Mouse (Mus musculus): ENCODE measurements at regions not wholly inside any gene's neighbourhood (a gene's known extent, or its start where the extent isn't known, plus 50 kb on each side); places are given as distances from the start of the nearest gene placed in this dataset.

GRCm38 (mm10) chr13:44421426-44421825, 307.8 kb upstream of the Jarid2 start:
- CTCF ChIA-PET, result no interaction called here
- POLR2A ChIA-PET, result interaction anchor here in 2 of 4 experiments (0.5 to 0.8 kb wide), 2 partner anchors 11 to 12 kb away, joined by 3 read pairs; no protein-coding TSS in a partner anchor

GRCm38 (mm10) chr13:44421922-44422321, 307.4 kb upstream of the Jarid2 start:
- CTCF ChIA-PET, result no interaction called here

GRCm38 (mm10) chr13:44430492-44430891, 298.8 kb upstream of the Jarid2 start:
- ChIA-PET POLR2A (no interaction called here), CTCF (no interaction called here)

More at GRCm38 (mm10) chr13:44421922-44422321, 307.4 kb upstream of the Jarid2 start:
- POLR2A ChIA-PET, result interaction anchor here in 1 of 4 experiments (0.8 kb wide), 1 partner anchor 12 kb away, joined by 3 read pairs; no protein-coding TSS in a partner anchor

DNA sequence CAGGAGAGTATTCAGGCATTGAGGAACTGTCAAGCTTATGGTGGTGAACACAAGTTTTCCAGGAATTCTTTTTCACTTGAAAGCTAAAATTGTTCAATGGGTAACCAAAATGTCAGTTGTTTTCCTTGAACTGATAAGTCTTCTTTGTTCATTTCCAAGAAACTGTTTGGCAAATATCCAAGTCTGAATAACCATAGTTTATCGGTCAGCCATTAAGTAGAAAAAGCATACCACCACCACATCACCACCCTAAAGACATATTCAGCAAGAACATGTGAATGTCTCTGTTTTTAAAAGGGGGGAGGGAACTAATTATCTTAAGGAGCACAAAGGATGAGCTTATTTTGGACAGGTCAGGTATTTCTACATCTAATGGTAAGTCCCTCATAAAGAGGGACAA, 291.6 kb upstream of the Jarid2 start:
- CTCF ChIA-PET, result no interaction called here
- POLR2A ChIA-PET, result no interaction called here

DNA sequence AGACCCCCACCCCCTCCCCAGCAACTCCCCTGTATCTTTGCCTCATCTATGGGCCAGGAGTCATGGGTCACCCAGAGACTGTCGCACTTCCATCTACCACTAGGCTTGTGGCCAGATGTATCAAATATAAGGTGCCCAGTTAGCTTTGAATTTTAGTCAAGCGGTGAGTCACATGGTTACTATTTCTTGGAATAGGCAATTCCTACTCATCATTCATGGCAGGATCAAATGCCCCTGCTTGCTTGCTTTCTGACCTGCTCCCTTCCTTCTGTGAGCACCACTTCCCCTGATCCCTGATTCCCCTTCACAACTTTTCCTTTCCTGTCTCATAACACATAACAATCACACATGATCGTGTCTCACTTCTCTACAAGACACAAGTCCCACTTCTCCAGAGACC, 288.2 kb upstream of the Jarid2 start:
- ChIA-PET POLR2A (interaction anchor here in 1 of 4 experiments (0.9 to 2.1 kb wide), 4 partner anchors 13 to 34 kb away, joined by 3 to 7 read pairs (median 4); no protein-coding TSS in a partner anchor), CTCF (interaction anchor here in 2 of 4 experiments (0.6 to 1.5 kb wide), 3 partner anchors 9 to 293 kb away, joined by 3 to 4 read pairs (median 4); no protein-coding TSS in a partner anchor)

DNA sequence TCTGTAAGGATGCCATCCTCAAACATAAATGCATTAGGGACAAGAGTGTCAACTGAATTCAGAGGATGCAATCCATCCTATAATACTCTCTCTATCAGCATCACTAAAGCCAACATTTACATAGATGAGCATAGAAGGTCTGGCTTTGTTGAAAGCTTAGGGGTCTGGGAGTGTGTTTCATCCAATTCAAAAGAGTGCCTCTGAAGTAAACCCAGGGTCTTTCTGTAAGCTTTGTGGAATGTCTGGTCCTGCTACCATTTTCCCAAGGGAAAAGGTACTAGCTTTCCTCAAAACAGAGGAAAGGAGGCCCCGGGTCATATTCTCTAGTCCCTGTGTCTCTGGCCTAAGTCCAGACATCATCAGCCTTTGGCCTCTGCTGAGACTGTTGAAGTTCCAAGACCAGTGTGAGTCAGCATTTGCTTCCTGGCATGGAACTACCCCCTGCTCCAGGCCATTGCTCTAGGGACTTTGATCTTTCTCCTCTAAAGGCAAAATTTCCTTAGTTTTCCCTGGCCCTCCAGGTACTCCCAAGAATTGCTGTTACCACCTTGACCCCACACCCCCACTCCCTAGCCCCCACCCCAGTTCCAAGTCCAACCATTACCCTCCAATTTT, 280.0 kb upstream of the Jarid2 start:
- POLR2A ChIA-PET, result interaction anchor here in 1 of 4 experiments (1.5 to 2.1 kb wide), 2 partner anchors 13 to 47 kb away, joined by 3 to 5 read pairs; no protein-coding TSS in a partner anchor
- CTCF ChIA-PET, result interaction anchor here in 1 of 4 experiments (1.5 kb wide), 1 partner anchor 8 kb away, joined by 4 read pairs; no protein-coding TSS in a partner anchor

GRCm38 (mm10) chr13:44451224-44451623, 278.1 kb upstream of the Jarid2 start:
- ChIA-PET CTCF (interaction anchor here in 1 of 4 experiments (1.5 kb wide), 1 partner anchor 10 kb away, joined by 4 read pairs; no protein-coding TSS in a partner anchor), POLR2A (interaction anchor here in 1 of 4 experiments (1.1 to 1.4 kb wide), 3 partner anchors 16 to 28 kb away, joined by 3 read pairs; no protein-coding TSS in a partner anchor)

DNA sequence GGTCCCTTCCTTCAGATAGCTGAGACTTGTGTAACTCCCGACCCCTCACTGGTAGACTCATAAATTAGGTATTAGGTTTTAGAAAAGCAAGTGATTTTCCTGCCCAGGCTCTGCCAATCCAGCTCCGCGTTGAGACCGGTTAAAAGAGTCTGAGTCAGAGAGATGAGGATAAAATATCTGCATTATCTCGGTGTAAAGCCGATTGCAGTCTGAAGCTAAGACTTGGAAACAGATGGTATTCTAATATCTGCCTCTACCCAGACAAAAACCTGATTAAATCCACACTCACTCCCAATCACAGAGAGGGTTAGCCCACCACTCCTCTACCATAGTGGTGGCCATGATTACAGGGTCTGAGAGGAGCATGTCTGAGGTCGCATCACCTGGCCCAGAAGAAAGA, 276.1 kb upstream of the Jarid2 start:
- POLR2A ChIA-PET, result no interaction called here

DNA sequence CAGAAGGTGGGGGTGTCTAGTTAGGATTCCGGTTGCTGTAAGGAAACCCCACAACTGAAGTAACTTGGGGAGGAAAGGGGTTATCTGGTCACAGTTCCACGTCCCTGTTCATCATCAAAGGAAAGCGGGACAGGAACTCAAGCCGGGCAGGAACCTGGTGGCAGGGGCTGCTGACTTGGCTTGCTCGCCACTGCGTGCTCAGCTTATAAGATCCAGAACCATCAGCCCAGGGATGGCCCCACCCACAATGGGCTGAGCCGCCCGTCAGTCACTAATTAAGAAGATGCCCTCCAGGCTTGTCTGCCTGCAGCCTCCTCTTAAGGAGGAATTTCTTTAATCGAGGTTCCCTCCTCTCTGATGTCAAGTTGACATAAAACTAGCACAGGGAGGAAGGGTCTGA, 275.1 kb upstream of the Jarid2 start:
- CTCF ChIA-PET, result interaction anchor here in 1 of 4 experiments (0.6 kb wide), 2 partner anchors 19 to 55 kb away, joined by 5 to 9 read pairs; no protein-coding TSS in a partner anchor
- POLR2A ChIA-PET, result interaction anchor here in 2 of 4 experiments (0.5 to 1.0 kb wide), 4 partner anchors 13 to 258 kb away, joined by 3 to 8 read pairs (median 4); no protein-coding TSS in a partner anchor

More for the DNA sequence above, 276.1 kb upstream of the Jarid2 start:
- CTCF ChIA-PET, result no interaction called here

- CTCF ChIA-PET, result interaction anchor here in 1 of 4 experiments (0.5 kb wide), 1 partner anchor 1881 kb away, joined by 3 read pairs; no protein-coding TSS in a partner anchor
- POLR2A ChIA-PET, result interaction anchor here in 1 of 4 experiments (1.0 to 1.3 kb wide), 2 partner anchors 12 to 46 kb away, joined by 4 read pairs; no protein-coding TSS in a partner anchor
Measured at GRCm38 (mm10) chr13:44455193-44455592, 274.1 kb upstream of the Jarid2 start.

GRCm38 (mm10) chr13:44458744-44459143, 270.5 kb upstream of the Jarid2 start:
- CTCF ChIA-PET, result interaction anchor here in 2 of 4 experiments (0.6 to 0.8 kb wide), 4 partner anchors 17 to 133 kb away, joined by 3 to 11 read pairs (median 4); no protein-coding TSS in a partner anchor
- POLR2A ChIA-PET, result interaction anchor here in 3 of 4 experiments (0.8 to 2.9 kb wide), 4 partner anchors 10 to 93 kb away, joined by 3 to 12 read pairs (median 5); no protein-coding TSS in a partner anchor

DNA sequence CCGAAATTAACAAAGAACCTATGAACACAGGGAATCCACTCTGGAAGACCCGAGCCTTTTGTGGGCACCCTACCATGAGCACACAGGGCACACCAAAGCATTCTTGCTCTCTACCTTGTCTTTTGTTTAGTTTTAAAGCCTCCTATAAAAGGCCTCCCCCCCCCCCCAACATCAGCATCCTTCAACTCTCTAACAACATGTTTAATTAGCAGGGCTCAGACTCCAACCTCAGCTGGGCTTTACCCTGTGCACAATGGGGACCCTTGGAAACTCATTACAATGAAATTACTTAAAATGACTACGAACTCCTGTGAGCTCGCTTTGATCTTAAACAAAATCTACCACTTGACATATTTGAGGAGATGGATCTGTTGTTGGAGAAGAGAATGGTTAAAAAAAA, 270.1 kb upstream of the Jarid2 start:
- ChIA-PET POLR2A (interaction anchor here in 3 of 4 experiments (0.8 to 2.9 kb wide), 4 partner anchors 9 to 93 kb away, joined by 3 to 12 read pairs (median 5); no protein-coding TSS in a partner anchor), CTCF (interaction anchor here in 2 of 4 experiments (0.6 to 0.8 kb wide), 4 partner anchors 17 to 134 kb away, joined by 3 to 11 read pairs (median 4); no protein-coding TSS in a partner anchor)

DNA sequence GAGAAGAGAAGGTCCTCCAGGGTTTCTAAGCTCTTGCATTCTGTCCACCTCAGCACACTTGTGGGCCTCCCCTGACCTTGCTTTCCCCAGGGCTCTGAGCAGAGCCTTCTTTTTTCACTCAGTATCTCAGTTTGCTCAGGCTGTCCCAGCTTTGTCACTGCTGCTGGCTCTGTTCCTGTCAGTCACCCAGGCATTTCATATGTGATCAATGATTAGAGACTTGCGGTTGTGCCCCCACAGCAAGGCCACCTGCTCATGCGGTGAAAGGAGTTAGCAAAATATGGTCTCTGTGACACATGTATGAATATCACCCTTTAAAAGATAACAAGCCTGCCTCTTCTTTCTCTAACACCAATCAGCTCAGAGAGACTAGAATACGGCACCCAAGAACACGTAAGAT, 265.6 kb upstream of the Jarid2 start:
- POLR2A ChIA-PET, result no interaction called here
- CTCF ChIA-PET, result no interaction called here

DNA sequence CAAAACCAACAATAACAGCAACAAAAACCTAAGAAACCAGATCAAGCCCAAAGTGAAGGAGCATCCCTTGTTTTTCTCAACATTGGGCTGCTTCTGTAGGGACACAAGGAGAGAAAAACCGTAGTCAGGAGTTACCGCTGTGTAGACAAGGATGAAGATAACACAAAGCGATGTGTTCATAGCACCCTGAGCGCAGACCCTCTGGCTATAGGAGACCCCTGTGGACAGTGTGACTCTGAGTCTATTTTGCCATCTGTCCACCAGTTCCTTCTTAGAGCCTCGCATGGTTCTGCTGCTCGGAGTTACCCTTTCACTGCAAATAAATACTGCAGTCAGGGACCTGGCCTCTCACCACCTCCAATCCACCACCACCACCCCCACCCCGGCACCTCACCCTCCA, 263.7 kb upstream of the Jarid2 start:
- POLR2A ChIA-PET, result no interaction called here
- CTCF ChIA-PET, result no interaction called here

- POLR2A ChIA-PET, result interaction anchor here in 3 of 4 experiments (0.6 to 2.6 kb wide), 10 partner anchors 9 to 265 kb away, joined by 3 to 12 read pairs (median 4); no protein-coding TSS in a partner anchor
Measured at GRCm38 (mm10) chr13:44468963-44469674, 260.2 kb upstream of the Jarid2 start.

DNA sequence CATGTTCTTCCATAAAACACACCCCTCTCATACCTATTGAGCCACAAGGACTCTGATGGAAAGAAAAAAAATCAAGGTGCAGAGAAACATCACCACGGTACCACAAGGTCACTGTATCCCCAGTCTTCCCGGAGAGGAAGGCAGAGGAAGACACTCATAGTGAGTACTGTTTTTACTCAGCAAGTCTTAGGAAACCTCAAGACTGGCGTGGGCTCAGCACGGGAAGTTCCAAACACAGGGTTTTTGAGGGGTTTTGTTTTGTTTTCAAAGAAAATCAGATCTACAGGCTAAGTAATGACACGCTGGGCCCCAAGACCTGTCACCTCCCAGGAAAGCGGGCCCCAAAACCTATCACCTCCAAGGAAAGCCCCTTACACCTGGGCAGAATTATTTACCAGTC, 259.6 kb upstream of the Jarid2 start:
- CTCF ChIA-PET, result no interaction called here
- POLR2A ChIA-PET, result interaction anchor here in 2 of 4 experiments (1.1 to 2.6 kb wide), 7 partner anchors 10 to 265 kb away, joined by 3 to 12 read pairs (median 3); no protein-coding TSS in a partner anchor

More at GRCm38 (mm10) chr13:44468963-44469674, 260.2 kb upstream of the Jarid2 start:
- CTCF ChIA-PET, result interaction anchor here in 1 of 4 experiments (0.6 kb wide), 2 partner anchors 16 to 745 kb away, joined by 3 read pairs; no protein-coding TSS in a partner anchor

DNA sequence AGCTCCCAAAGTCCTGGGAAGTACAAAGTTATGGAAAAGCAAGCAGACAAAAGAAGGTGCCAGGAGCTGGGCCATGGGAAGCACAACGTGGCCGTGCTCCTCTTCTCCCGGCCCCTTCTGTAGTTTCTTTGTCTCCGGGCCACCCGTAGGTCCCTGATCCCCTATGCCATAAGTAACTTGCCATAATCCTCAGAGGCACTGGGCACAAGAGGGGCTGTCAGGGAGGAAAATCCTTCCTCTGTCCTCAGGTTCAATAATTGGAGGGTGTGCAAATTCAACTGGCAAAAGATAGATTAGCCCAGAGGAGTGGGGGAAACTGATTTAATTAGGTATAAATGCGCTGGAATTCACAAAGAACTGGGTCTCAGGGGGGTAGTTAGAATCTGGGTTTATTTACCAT, 256.1 kb upstream of the Jarid2 start:
- ChIA-PET CTCF (interaction anchor here in 1 of 4 experiments (0.6 kb wide), 1 partner anchor 19 kb away, joined by 5 read pairs; no protein-coding TSS in a partner anchor), POLR2A (interaction anchor here in 2 of 4 experiments (0.7 kb wide), 2 partner anchors 306 to 332 kb away, joined by 3 read pairs; no protein-coding TSS in a partner anchor)

GRCm38 (mm10) chr13:44476901-44477300, 252.4 kb upstream of the Jarid2 start:
- ChIA-PET POLR2A (interaction anchor here in 2 of 4 experiments (0.6 to 0.9 kb wide), 3 partner anchors 211 to 268 kb away, joined by 3 to 4 read pairs (median 3); no protein-coding TSS in a partner anchor), CTCF (no interaction called here)

GRCm38 (mm10) chr13:44480128-44480527, 249.1 kb upstream of the Jarid2 start:
- CTCF ChIA-PET, result no interaction called here
- POLR2A ChIA-PET, result no interaction called here
